Mouse (Mus musculus): ENCODE data around the gene Clpx.

GRCm38 (mm10) chr9:65261591-65262230 is 32.3 kb upstream of the Clpx start:
- TF ChIP-seq GATA1 (IDR thresholded peaks at IDR 0.05; ENCODE audit: borderline replicate concordance, low read length) (no peak), CTCF (IDR thresholded peaks at IDR 0.05; ENCODE audit: low read depth, low read length) (no peak), TAL1 (conservative IDR thresholded peaks at IDR 0.05; ENCODE audit: low read depth, low read length) (no peak), GATA2 (IDR thresholded peaks at IDR 0.05; ENCODE audit: borderline replicate concordance, low read depth, low read length) (no peak)
